Mouse (Mus musculus) intestine, embryonic 14.5 days (tissue): ENCODE data around the gene Tmprss12. TPM values are rescaled to one million over a fixed set of nuclear protein-coding genes. Genes with fewer than 3 reads are reported as not detected.
"Not testable (repeated sequence)": the region's sequence is repeated elsewhere in the genome, so short reads cannot be mapped to it uniquely, and the experiment has no call there.

Source experiments
- ATAC-seq: fragments of 200-750 bp; cut with Nextera tagmentation; replicated peaks from 2 replicates; pipeline ENCODE4 v1.8.0; 2017; ENCODE audit warnings: low read depth, moderate number of reproducible peaks, moderate TSS enrichment, moderate library complexity; ENCODE audit not compliant: low FRiP score, low TSS enrichment
- DNase-seq: peaks from one replicate; pipeline ENCODE4 v3.0.0-alpha.2; 2018; ENCODE audit warnings: low spot score
- H3K27ac ChIP-seq: fragments of 300-500 bp; sonication (generic); 2 replicates; pipeline ENCODE4 v1.5.1; 2014; ENCODE audit warnings: low read depth, mild to moderate bottlenecking, control low read depth
- H3K27me3 ChIP-seq: fragments of 300-500 bp; sonication (generic); replicated peaks from 2 replicates; pipeline ENCODE4 v1.6.1; 2014; ENCODE audit warnings: low read length, control low read depth; ENCODE audit not compliant: control insufficient read depth, insufficient read depth
- H3K36me3 ChIP-seq: fragments of 300-500 bp; sonication (generic); 2 replicates; pipeline ENCODE4 v1.6.1; 2014; ENCODE audit warnings: low read length, control low read depth; ENCODE audit not compliant: control insufficient read depth, insufficient read depth
- H3K4me1 ChIP-seq: fragments of 300-500 bp; sonication (generic); replicated peaks from 2 replicates; pipeline ENCODE4 v1.6.1; 2014; ENCODE audit warnings: low read length, control low read depth, mixed read lengths; ENCODE audit not compliant: control insufficient read depth, insufficient read depth
- H3K4me2 ChIP-seq: fragments of 300-500 bp; sonication (generic); 2 replicates; pipeline ENCODE4 v1.6.1; 2014; ENCODE audit warnings: low read length
- H3K4me3 ChIP-seq: fragments of 300-500 bp; sonication (generic); 2 replicates; pipeline ENCODE4 v1.5.1; 2014; ENCODE audit warnings: low read depth, low read length, control low read depth, mixed read lengths
- H3K9ac ChIP-seq: fragments of 300-500 bp; sonication (generic); 2 replicates; pipeline ENCODE4 v1.6.1; 2014; ENCODE audit warnings: mild to moderate bottlenecking, low read length
- H3K9me3 ChIP-seq: fragments of 300-500 bp; sonication (generic); 2 replicates; pipeline ENCODE4 v1.6.1; 2016; ENCODE audit warnings: low read length, control low read depth; ENCODE audit not compliant: control insufficient read depth
- WGBS: fragments of 180-500 bp; shearing (Covaris S2); extraction: QIAGEN DNeasy Blood & Tissue Kit; methylation state at CpG from one replicate; pipeline ENCODE4 v1.1.7; 2014; 5-methylcytosine and 5-hydroxymethylcytosine counted together
- polyA plus RNA-seq: library from polyadenylated mRNA; unstranded; fragments of >200 nt; fragmentation: Nextera tagmentation; extraction: Ambion mirVana; gene quantifications from 2 replicates; pipeline ENCODE4 v1.2.1, GENCODE M21; 2014

Tmprss12 gene
- polyA plus RNA-seq, 1 experiment from 2014 or later, result not detected

DNA sequence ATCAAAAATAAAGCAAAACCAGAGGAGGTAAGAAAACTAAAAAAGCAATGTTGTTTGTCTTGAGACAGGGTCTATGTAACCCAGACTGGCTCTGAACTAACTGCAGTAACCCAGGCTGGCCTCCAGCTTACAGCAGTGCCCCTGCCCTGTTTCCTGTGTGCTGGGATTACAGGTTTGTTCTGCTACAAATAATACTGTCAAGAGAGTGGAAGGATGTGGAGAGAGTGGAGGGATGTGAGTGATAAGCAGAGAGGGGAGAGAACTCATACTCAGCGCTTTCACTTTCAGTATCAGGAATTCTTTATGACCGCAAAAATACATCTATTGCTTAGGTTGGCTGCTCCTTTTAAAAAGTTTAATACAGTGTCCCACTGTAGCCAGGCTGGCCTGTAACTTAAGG is 31.7 kb downstream of the Tmprss12 start:
- no peaks in the 10 kb centered on the region for H3K9me3 ChIP-seq
- no peak overlapping the region for H3K4me3 ChIP-seq
- H3K4me2 ChIP-seq, result no peak overlapping the region
- H3K36me3 ChIP-seq, result no peaks in the 10 kb centered on the region
- WGBS, result 53% methylated on average over 2 of the region's 2 CpGs
- no peaks in the 10 kb centered on the region; the same call in 1 of the 2 replicates for H3K4me1 ChIP-seq
- H3K9ac ChIP-seq, result no peak overlapping the region
- 0 out of 2 replicates have a peak overlapping the region, but pooled peaks have one; percentile 27 for H3K27ac ChIP-seq
- ATAC-seq (no peak), DNase-seq (no peak)
- H3K27me3 ChIP-seq, result no peaks in the 10 kb centered on the region

DNA sequence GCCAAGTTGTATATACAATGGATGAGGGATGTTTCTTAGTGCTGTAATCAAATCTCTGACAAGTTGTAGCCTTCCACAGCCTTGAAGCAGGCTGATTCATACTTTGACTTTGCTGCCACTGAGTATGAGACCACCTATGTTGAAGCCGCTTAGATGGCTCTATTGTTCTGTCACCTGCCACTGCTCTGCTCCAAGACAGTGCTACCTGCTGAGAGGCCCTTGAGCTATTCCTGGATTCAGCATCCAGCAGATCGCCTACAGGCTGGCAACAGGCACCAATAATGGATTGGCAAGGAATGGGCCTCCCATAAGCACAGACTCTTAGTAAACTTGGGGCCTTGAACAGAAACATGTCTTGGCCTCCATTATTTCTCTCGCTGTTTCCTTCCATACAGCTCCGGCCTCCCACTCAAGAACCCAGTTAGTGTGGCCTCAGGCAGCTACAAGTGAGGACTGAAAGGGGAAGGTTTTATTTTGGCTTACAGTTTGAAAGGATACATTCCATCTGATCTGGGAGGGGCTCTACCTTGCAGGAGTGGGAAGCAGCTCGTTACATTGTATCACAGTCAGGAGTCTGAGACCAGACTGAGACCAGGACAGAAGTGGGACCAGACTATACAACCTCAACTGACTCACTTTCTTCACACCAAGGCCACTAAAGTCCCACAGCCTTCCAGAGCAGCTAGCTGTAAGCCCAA is 34.0 kb downstream of the Tmprss12 start:
- Histone ChIP-seq H3K9me3 (no peaks in the 10 kb centered on the region), H3K4me1 (no peaks in the 10 kb centered on the region; the same call in 1 of the 2 replicates)

DNA sequence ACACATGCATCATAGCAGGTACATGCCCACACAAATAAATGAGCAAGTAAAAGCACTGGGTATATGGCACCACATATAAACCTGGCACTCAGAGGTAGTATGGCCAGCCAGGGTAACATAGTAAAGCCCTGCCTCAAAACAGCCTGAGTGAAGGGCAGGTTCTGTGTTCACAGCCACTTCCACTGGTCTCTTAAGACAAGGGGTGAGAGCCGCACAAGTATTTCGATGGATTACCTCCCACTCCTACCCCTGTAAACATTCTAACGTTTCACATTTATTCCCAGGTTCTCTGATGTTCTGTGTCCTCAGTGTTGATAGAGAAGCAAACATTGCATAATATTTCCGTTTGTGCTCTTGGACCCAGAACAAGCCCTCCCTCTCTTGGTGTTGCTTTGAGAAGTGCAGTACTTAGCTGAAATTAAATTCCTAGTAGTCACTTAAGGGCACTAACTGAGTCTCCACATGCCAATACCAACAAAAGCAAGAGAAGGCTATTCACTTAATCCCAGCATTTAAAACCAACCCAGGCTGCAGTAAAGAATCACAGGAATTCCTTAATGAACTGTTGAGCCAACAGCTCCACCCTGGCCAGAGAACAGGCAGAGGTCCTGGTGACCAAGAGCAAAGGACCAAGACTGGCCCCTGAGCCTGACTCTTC is 37.5 kb downstream of the Tmprss12 start:
- H3K27ac ChIP-seq, H3K4me3 ChIP-seq, H3K4me2 ChIP-seq, DNase-seq, H3K4me1 ChIP-seq, H3K27me3 ChIP-seq, H3K36me3 ChIP-seq, H3K9ac ChIP-seq, ATAC-seq, H3K9me3 ChIP-seq: not testable (repeated sequence)
- WGBS, result 32% methylated on average over 4 of the region's 4 CpGs

More for the DNA sequence above, 34.0 kb downstream of the Tmprss12 start:
- Histone ChIP-seq H3K4me2 (no peak overlapping the region), H3K36me3 (no peaks in the 10 kb centered on the region), H3K27ac (no peak overlapping the region), H3K27me3 (no peaks in the 10 kb centered on the region), H3K9ac (no peak overlapping the region), H3K4me3 (no peak overlapping the region)
- 95% methylated on average over 5 of the region's 5 CpGs for WGBS
- no peak for DNase-seq
- no peak for ATAC-seq

DNA sequence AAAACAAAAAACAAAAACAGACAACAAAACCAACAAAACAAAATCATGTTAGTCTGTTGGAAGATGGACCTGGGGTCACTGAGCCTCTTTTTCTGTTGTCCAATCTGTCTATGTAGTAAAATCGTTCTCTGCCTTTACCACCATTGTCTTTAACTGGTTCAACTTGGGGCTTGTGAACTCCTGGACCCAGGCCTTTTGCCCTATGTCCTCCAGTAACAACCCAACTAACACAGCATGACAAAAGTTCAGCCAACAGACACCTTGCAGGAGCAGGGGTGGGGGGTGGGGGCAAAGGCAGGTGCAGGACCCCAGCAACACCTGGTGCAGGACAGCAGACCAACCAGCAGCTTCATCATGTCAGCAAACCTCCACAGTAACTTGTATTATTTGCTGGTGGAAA is 39.2 kb downstream of the Tmprss12 start:
- H3K4me3 ChIP-seq, result no peak overlapping the region
- no peak for DNase-seq
- H3K27me3 ChIP-seq, result no peaks in the 10 kb centered on the region
- no peaks in the 10 kb centered on the region for H3K36me3 ChIP-seq
- peak overlapping the region; percentile 70 for H3K27ac ChIP-seq
- no peak for ATAC-seq
- 0 out of 2 replicates have a peak overlapping the region, but pooled peaks have one; percentile 11 for H3K4me2 ChIP-seq
- peaks cover 5% of the 10 kb centered on the region; the same call in 1 of the 2 replicates for H3K4me1 ChIP-seq
- H3K9me3 ChIP-seq, result no peaks in the 10 kb centered on the region
- H3K9ac ChIP-seq, result no peak overlapping the region
- 80% methylated on average over 1 of the region's 1 CpGs for whole genome bisulfite sequencing

DNA sequence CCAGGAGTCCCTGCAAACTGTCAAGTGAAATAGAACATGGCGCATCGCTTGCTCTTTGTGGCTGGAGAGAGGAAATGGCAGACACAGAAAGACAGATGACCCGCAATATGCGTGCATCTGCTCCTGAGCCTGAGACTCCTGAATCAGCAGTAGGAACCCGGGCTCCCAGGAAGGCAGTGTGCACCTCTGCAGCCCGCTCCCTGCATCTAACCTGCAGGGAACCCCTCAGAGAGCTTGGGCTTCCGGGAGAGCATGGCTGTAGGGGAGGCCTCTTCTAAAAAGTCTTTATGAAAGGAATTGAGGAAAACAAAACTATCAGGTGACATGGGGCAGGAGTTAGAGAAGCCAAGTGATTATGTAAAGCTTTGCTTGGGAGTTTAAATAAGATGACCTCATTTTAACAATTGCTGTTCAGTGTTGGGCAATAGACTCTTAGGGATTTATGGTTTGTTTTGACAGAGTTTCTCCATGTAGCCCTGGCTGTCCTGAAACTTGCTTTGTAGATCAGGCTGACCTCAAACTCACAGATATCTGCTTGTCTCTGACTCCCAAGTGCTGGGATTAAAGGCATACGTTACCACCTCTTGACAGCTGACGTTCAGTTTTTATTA is 39.8 kb downstream of the Tmprss12 start:
- no peaks in the 10 kb centered on the region for H3K27me3 ChIP-seq
- 33% methylated on average over 9 of the region's 9 CpGs for whole genome bisulfite sequencing
- H3K9me3 ChIP-seq, result no peaks in the 10 kb centered on the region
- peaks cover 5% of the 10 kb centered on the region; the same call in 1 of the 2 replicates for H3K4me1 ChIP-seq
- DNase-seq (peak; percentile 61), ATAC-seq (0 out of 2 replicates have a peak, but pooled peaks have one; percentile 40)
- H3K4me2 ChIP-seq, result 0 out of 2 replicates have a peak overlapping the region, but pooled peaks have one; percentile 11
- no peak overlapping the region for H3K4me3 ChIP-seq
- H3K27ac ChIP-seq, result peak overlapping the region; percentile 70
- no peaks in the 10 kb centered on the region for H3K36me3 ChIP-seq
- H3K9ac ChIP-seq, result no peak overlapping the region

DNA sequence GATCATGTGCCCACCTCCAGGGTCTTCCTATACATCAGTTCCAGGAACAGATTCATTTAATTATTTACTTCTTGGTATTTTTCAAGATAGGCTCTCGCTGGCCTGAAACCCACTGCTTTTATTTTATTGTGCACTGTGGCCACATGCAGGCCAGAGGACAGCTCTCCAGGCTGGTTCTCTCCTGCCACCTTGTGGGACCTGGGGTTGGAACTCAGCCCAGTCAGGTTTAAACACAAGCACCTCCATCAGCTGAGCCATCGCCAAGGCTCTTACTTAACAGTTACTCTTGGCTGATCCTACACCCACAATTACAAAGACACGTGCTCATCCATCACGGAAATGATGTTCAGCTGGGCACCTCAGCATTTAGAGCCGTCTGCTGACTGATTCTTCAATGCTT is 40.5 kb downstream of the Tmprss12 start:
- Histone ChIP-seq H3K4me1 (peaks cover 5% of the 10 kb centered on the region; the same call in 1 of the 2 replicates), H3K36me3 (no peaks in the 10 kb centered on the region), H3K4me2 (no peak overlapping the region), H3K9ac (no peak overlapping the region), H3K9me3 (no peaks in the 10 kb centered on the region), H3K27me3 (no peaks in the 10 kb centered on the region), H3K4me3 (no peak overlapping the region), H3K27ac (no peak overlapping the region)
- DNase-seq (no peak), ATAC-seq (no peak; the same call in 1 of the 2 replicates)
- 40% methylated on average over 5 of the region's 5 CpGs for WGBS

DNA sequence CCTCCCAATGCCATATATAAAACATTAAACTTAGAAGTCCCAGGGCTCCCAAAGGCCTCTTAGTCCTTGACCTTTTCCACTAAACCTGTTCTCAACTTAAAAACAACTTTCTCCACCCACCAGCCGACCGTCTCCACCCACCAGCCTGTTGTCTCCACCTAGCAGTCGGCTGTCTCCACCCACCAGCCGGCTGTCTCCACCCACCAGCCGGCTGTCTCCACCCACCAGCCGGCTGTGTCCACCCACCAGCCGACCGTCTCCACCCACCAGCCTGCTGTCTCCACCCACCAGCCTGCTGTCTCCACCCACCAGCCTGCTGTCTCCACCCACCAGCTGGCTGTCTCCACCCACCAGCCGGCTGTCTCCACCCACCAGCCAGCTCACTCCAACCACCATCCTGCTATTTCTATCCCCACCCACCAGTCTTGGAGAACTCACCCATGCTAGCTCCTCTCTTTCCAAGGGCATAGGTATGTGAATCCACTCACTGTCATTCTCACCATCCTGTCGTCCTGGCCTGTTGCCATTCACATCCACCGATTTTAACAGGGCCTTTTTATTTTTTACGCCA is 43.5 kb downstream of the Tmprss12 start:
- H3K4me1 ChIP-seq, result peaks cover 5% of the 10 kb centered on the region; the same call in 1 of the 2 replicates
- H3K4me3 ChIP-seq, result no peak overlapping the region
- no peaks in the 10 kb centered on the region for H3K27me3 ChIP-seq
- no peaks in the 10 kb centered on the region for H3K9me3 ChIP-seq
- DNase-seq (no peak), ATAC-seq (no peak)
- WGBS, result 72% methylated on average over 12 of the region's 12 CpGs
- no peak overlapping the region for H3K4me2 ChIP-seq
- H3K36me3 ChIP-seq, result no peaks in the 10 kb centered on the region
- H3K9ac ChIP-seq, result no peak overlapping the region
- H3K27ac ChIP-seq, result no peak overlapping the region

DNA sequence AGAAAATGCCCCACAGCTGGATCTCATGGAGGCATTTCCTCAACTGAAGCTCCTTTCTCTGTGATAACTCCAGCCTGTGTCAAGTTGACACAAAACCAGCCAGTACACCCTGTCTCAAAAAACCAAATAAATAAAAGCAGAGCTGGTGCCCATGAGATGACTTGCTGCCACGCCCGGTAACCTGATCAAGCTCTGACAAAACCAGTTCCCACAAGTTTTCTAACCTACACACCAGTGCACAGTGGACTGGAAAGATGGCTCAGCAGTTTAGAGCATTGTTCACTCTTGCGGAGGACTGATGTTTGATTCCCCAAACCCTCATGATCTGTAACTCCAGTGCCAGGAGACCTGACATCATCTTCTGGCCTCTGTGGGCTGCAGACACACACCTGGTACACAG is 44.6 kb downstream of the Tmprss12 start:
- H3K4me1 ChIP-seq, result peaks cover 2% of the 10 kb centered on the region; the same call in 1 of the 2 replicates
- no peak overlapping the region for H3K4me3 ChIP-seq
- 87% methylated on average over 3 of the region's 3 CpGs for WGBS
- no peak overlapping the region for H3K9ac ChIP-seq
- DNase-seq (no peak), ATAC-seq (no peak)
- no peaks in the 10 kb centered on the region for H3K36me3 ChIP-seq
- no peaks in the 10 kb centered on the region for H3K9me3 ChIP-seq
- no peak overlapping the region for H3K4me2 ChIP-seq
- H3K27ac ChIP-seq, result no peak overlapping the region
- H3K27me3 ChIP-seq, result no peaks in the 10 kb centered on the region
